Mouse (Mus musculus) limb, embryonic 14.5 days (tissue): ENCODE data around the gene Mmel1. TPM values are rescaled to one million over a fixed set of nuclear protein-coding genes. Genes with fewer than 3 reads are reported as not detected.

Experiments
- ATAC-seq: fragments of 200-750 bp; cut with Nextera tagmentation; 2 replicates; pipeline ENCODE4 v1.8.0; 2017; ENCODE audit warnings: low read depth, moderate number of reproducible peaks, moderate TSS enrichment; ENCODE audit not compliant: low FRiP score
- DNase-seq: peaks from one replicate; pipeline ENCODE4 v3.0.0-alpha.2; 2015; ENCODE audit warnings: low spot score
- H3K27ac ChIP-seq: fragments of 300-500 bp; sonication (generic); replicated peaks from 2 replicates; pipeline ENCODE4 v1.5.1; 2014; ENCODE audit warnings: low read depth, mild to moderate bottlenecking, low read length, moderate library complexity, mixed read lengths
- H3K27me3 ChIP-seq: fragments of 300-500 bp; sonication (generic); 2 replicates; pipeline ENCODE4 v1.6.1; 2014; ENCODE audit warnings: low read length, mixed read lengths; ENCODE audit not compliant: control insufficient read depth, insufficient read depth
- H3K36me3 ChIP-seq: fragments of 300-500 bp; sonication (generic); 2 replicates; pipeline ENCODE4 v1.6.1; 2014; ENCODE audit warnings: mild to moderate bottlenecking, low read length, moderate library complexity, mixed read lengths; ENCODE audit not compliant: control insufficient read depth, insufficient read depth
- H3K4me1 ChIP-seq: fragments of 300-500 bp; sonication (generic); 2 replicates; pipeline ENCODE4 v1.6.1; 2014; ENCODE audit warnings: antibody characterized with exemption, low read length, mixed read lengths; ENCODE audit not compliant: control insufficient read depth, insufficient read depth
- H3K4me2 ChIP-seq: fragments of 300-500 bp; sonication (generic); replicated peaks from 2 replicates; pipeline ENCODE4 v1.6.1; 2014; ENCODE audit warnings: low read depth, mild to moderate bottlenecking, low read length, moderate library complexity; ENCODE audit not compliant: severe bottlenecking
- H3K4me3 ChIP-seq: fragments of 300-500 bp; sonication (generic); replicated peaks from 2 replicates; pipeline ENCODE4 v1.5.1; 2014; ENCODE audit warnings: low read length
- H3K9ac ChIP-seq: fragments of 300-500 bp; sonication (generic); 2 replicates; pipeline ENCODE4 v1.6.1; 2014; ENCODE audit warnings: mild to moderate bottlenecking, low read depth, low read length, moderate library complexity; ENCODE audit not compliant: severe bottlenecking
- H3K9me3 ChIP-seq: fragments of 300-500 bp; sonication (generic); 2 replicates; pipeline ENCODE4 v1.6.1; 2016; ENCODE audit warnings: low read length; ENCODE audit not compliant: control insufficient read depth
- POLR2A ChIP-seq: fragments of 200-500 bp; IDR thresholded peaks from 2 replicates; pipeline ENCODE4 v1.8.0; 2012; ENCODE audit warnings: inconsistent platforms, mild to moderate bottlenecking, moderate library complexity, borderline replicate concordance; ENCODE audit not compliant: insufficient read depth, insufficient read length; ENCODE audit errors: extremely low read depth
- WGBS: fragments of 180-500 bp; shearing (Covaris S2); extraction: QIAGEN DNeasy Blood & Tissue Kit; methylation state at CpG from one replicate; pipeline ENCODE4 v1.1.7; 2014; 5-methylcytosine and 5-hydroxymethylcytosine counted together
- polyA plus RNA-seq, 2 experiments: library from polyadenylated mRNA; depleted of rRNA in 1 of 2; stranded (reverse) in 1 of 2; unstranded in 1 of 2; fragments of >200 nt; fragmentation: Nextera tagmentation in 1 of 2; extraction: Ambion mirVana in 1 of 2; gene quantifications; 2 replicates each; pipeline versions ENCODE4 v1.2.1 to v1.2.3; 2012 to 2014

The Mmel1 gene
- polyA plus RNA-seq, 2 experiments, result 0.10 to 0.11 TPM

DNA sequence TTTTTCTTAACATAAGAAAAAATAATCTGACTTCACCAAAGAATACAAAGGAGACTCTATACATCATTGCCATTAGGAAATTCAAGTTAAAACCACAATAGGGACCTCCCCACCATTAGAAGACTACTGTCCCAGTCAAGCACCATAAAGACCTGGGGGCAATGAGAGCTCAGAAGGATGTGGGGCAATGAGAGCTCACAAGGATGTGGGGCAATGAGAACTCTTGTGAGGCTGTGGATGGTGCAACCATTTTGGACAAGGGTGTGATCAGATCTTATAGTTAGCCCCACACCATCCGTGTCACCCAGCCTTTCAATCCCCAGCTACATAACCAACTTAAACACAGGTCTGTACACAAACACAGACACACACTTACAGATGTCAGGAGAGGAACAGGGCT, 68.4 kb downstream of the Mmel1 start:
- Histone ChIP-seq H3K36me3 (no peaks in the 10 kb centered on the region), H3K9ac (no peak overlapping the region), H3K27me3 (no peaks in the 10 kb centered on the region), H3K9me3 (no peaks in the 10 kb centered on the region), H3K4me3 (no peak overlapping the region), H3K4me1 (no peaks in the 10 kb centered on the region), H3K4me2 (no peak overlapping the region), H3K27ac (no peak overlapping the region)
- TF ChIP-seq POLR2A, result no peak
- 65% methylated on average over 1 of the region's 1 CpGs for WGBS
- no peak for DNase-seq
- no peak for ATAC-seq

GRCm38 (mm10) chr4:154940156-154940555, 70.8 kb downstream of the Mmel1 start:
- H3K9ac ChIP-seq, result no peak overlapping the region
- DNase-seq (no peak), ATAC-seq (no peak)
- no peaks in the 10 kb centered on the region for H3K4me1 ChIP-seq
- H3K9me3 ChIP-seq, result no peaks in the 10 kb centered on the region
- H3K27ac ChIP-seq, result no peak overlapping the region
- 87% methylated on average over 2 of the region's 2 CpGs for WGBS
- H3K27me3 ChIP-seq, result no peaks in the 10 kb centered on the region
- no peaks in the 10 kb centered on the region for H3K36me3 ChIP-seq
- no peak overlapping the region for H3K4me2 ChIP-seq
- no peak overlapping the region for H3K4me3 ChIP-seq
- no peak for TF ChIP-seq POLR2A

DNA sequence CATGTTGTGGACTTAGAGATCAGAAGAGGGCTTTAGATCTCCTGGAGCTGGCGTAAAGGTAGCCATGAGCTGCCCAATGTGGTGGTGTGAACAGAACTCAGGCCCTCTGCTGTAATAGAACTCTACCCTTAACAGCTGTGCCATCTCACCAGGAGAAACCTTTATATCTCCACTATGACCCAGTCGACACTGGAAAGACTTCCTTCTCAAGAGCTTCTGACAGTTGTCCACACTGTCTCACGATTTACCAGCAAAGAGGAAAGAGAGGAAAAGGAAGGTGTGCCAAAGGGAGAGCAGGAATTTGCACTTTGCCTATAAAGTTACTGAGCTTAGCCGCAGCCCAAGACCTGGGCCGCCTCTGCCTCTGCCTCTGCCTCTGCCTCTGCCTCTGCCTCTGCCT, 72.4 kb downstream of the Mmel1 start:
- H3K9me3 ChIP-seq, result no peaks in the 10 kb centered on the region
- H3K36me3 ChIP-seq, result no peaks in the 10 kb centered on the region
- no peak overlapping the region for H3K9ac ChIP-seq
- ATAC-seq (no peak), DNase-seq (peak; percentile 2)
- H3K4me3 ChIP-seq, result no peak overlapping the region
- 83% methylated on average over 5 of the region's 5 CpGs for WGBS
- no peak overlapping the region for H3K27ac ChIP-seq
- no peak overlapping the region for H3K4me2 ChIP-seq
- no peaks in the 10 kb centered on the region for H3K27me3 ChIP-seq
- peaks cover 5% of the 10 kb centered on the region for H3K4me1 ChIP-seq
- TF ChIP-seq POLR2A, result no peak

DNA sequence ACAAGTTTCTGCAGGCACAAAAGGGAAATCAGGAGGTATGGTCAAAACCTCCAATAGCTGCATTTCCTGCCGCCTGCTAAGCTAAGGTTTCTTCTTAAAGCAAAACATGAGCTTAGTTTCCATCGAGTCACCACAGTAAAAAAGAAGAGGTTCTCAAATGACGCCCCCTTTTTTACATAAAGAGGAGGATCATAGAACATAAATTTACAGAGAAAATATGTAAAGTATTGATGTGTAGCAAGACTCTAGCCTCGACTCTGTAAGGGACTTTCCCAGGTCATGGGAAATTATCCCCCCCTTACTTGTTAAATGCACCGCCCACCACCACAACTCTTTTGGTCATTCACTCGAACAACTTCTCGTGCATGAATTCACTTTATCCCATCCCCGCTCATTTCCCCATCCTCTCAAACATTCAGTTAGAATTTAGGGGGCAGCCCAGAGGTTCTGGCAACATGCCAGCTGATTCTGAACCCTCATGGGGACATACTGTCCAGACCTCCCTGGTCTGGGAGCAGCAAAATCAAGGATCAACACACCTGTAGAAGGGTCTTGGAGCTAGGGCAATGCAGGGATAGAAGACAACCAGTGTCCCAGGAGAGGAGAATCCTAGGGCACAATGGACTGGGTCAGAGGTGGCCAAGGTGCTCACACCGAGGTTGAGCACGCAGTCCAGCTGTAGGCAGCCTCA, 73.4 kb downstream of the Mmel1 start:
- H3K4me1 ChIP-seq, result peaks cover 5% of the 10 kb centered on the region
- H3K27me3 ChIP-seq, result no peaks in the 10 kb centered on the region
- 79% methylated on average over 10 of the region's 10 CpGs for WGBS
- no peaks in the 10 kb centered on the region for H3K36me3 ChIP-seq
- ATAC-seq, result no peak
- no peak for TF ChIP-seq POLR2A
- no peak overlapping the region for H3K9ac ChIP-seq
- no peaks in the 10 kb centered on the region for H3K9me3 ChIP-seq
- DNase-seq, result peak; percentile 2
- no peak overlapping the region for H3K27ac ChIP-seq
- no peak overlapping the region for H3K4me2 ChIP-seq
- no peak overlapping the region for H3K4me3 ChIP-seq

- 89% methylated on average over 6 of the region's 6 CpGs for WGBS
- peak; percentile 1 for DNase-seq
- no peak for TF ChIP-seq POLR2A
Observed at GRCm38 (mm10) chr4:154943323-154944039, 74.1 kb downstream of the Mmel1 start.

More at GRCm38 (mm10) chr4:154943323-154944039, 74.1 kb downstream of the Mmel1 start:
- H3K4me3 ChIP-seq, result no peak overlapping the region
- H3K27ac ChIP-seq, result no peak overlapping the region
- H3K27me3 ChIP-seq, result 0 out of 2 replicates have a peak, but pooled peaks cover 4% of the 10 kb centered on the region
- H3K36me3 ChIP-seq, result no peaks in the 10 kb centered on the region
- H3K4me1 ChIP-seq, result peaks cover 6% of the 10 kb centered on the region
- ATAC-seq, result no peak
- no peaks in the 10 kb centered on the region for H3K9me3 ChIP-seq
- no peak overlapping the region for H3K9ac ChIP-seq
- no peak overlapping the region for H3K4me2 ChIP-seq
